Mouse (Mus musculus) megakaryocyte, embryonic 14.5 days (primary cell): Measurements from ENCODE around the gene Lrmda.

ENCODE experiments used
- FLI1 ChIP-seq: IDR thresholded peaks from 2 replicates; pipeline ENCODE4 v1.6.1; 2012; ENCODE audit warnings: low read length, inconsistent platforms, mixed read lengths
- GATA1 ChIP-seq: IDR thresholded peaks from 3 replicates; pipeline ENCODE4 v1.6.1; 2012; ENCODE audit warnings: mixed read lengths, low read length, inconsistent platforms, borderline replicate concordance

GRCm38 (mm10) chr14:22060787-22061186, 41.3 kb downstream of the Lrmda start:
- TF ChIP-seq GATA1 (no peak), FLI1 (no peak)
